Mouse (Mus musculus) hindbrain, embryonic 13.5 days (tissue): Measurements from ENCODE around the gene Lemd2. TPM values are rescaled to one million over a fixed set of nuclear protein-coding genes. Genes with fewer than 3 reads are reported as not detected.

Experiments used
- ATAC-seq: fragments of 200-750 bp; cut with Nextera tagmentation; 2 replicates; pipeline ENCODE4 v1.8.0; 2017; ENCODE audit warnings: moderate TSS enrichment; ENCODE audit not compliant: low FRiP score
- H3K27ac ChIP-seq: fragments of 300-500 bp; sonication (generic); 2 replicates; pipeline ENCODE4 v1.5.1; 2015; ENCODE audit warnings: inconsistent platforms, mild to moderate bottlenecking, moderate library complexity
- H3K27me3 ChIP-seq: fragments of 300-500 bp; sonication (generic); 2 replicates; pipeline ENCODE4 v1.6.1; 2015; ENCODE audit warnings: mild to moderate bottlenecking, inconsistent platforms
- H3K36me3 ChIP-seq: fragments of 300-500 bp; sonication (generic); 2 replicates; pipeline ENCODE4 v1.6.1; 2015; ENCODE audit warnings: mild to moderate bottlenecking, inconsistent platforms
- H3K4me1 ChIP-seq: fragments of 300-500 bp; sonication (generic); replicated peaks from 2 replicates; pipeline ENCODE4 v1.6.1; 2015; ENCODE audit warnings: inconsistent platforms
- H3K4me2 ChIP-seq: fragments of 300-500 bp; sonication (generic); 2 replicates; pipeline ENCODE4 v1.6.1; 2015; ENCODE audit warnings: inconsistent platforms, mild to moderate bottlenecking, moderate library complexity
- H3K4me3 ChIP-seq: fragments of 300-500 bp; sonication (generic); 2 replicates; pipeline ENCODE4 v1.5.1; 2015; ENCODE audit warnings: mild to moderate bottlenecking, inconsistent platforms
- H3K9ac ChIP-seq: fragments of 300-500 bp; sonication (generic); 2 replicates; pipeline ENCODE4 v1.6.1; 2015; ENCODE audit warnings: mild to moderate bottlenecking, inconsistent platforms
- H3K9me3 ChIP-seq: fragments of 300-500 bp; sonication (generic); 2 replicates; pipeline ENCODE4 v1.6.1; 2016; ENCODE audit warnings: inconsistent platforms
- WGBS: fragments of 180-500 bp; shearing (Covaris S2); methylation state at CpG from one replicate; pipeline ENCODE4 v1.1.7; 2015; 5-methylcytosine and 5-hydroxymethylcytosine counted together
- polyA plus RNA-seq: library from polyadenylated mRNA; unstranded; fragments of >200 nt; fragmentation: Nextera tagmentation; extraction: Ambion mirVana; gene quantifications from 2 replicates; pipeline ENCODE4 v1.2.1, GENCODE M21; 2015

Gene Lemd2
- polyA plus RNA-seq, 1 experiment from 2014 or later, result 19.9 TPM

DNA sequence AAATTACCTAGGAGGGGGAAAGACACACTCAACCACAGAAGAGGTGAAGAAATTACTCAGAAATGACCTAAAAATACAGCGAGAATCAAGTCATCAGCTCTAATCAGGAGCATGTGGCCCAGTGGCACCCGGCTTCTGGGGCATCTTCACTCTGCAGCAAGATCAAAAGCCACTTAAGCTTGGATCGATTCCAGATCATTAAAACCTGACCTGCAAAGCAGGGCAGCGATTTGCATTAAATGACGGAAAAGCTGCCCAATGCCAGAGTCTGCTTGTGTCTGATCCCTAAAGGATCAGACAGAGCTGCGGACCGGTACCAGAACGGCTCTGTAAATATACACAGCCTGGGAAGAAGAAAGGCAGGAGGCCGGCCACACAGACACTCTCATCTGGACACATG is 8.1 kb downstream of the Lemd2 start:
- ATAC-seq, result no peak
- Histone ChIP-seq H3K4me1 (peaks cover 53% of the 10 kb centered on the region), H3K27me3 (no peaks in the 10 kb centered on the region), H3K4me3 (no peak overlapping the region), H3K9ac (peak overlapping the region; percentile 39; the same call in 1 of the 2 replicates), H3K9me3 (no peaks in the 10 kb centered on the region), H3K36me3 (peaks cover 97% of the 10 kb centered on the region), H3K27ac (peak overlapping the region; percentile 50; the same call in 1 of the 2 replicates), H3K4me2 (no peak overlapping the region)
- 63% methylated on average over 9 of the region's 9 CpGs for WGBS

DNA sequence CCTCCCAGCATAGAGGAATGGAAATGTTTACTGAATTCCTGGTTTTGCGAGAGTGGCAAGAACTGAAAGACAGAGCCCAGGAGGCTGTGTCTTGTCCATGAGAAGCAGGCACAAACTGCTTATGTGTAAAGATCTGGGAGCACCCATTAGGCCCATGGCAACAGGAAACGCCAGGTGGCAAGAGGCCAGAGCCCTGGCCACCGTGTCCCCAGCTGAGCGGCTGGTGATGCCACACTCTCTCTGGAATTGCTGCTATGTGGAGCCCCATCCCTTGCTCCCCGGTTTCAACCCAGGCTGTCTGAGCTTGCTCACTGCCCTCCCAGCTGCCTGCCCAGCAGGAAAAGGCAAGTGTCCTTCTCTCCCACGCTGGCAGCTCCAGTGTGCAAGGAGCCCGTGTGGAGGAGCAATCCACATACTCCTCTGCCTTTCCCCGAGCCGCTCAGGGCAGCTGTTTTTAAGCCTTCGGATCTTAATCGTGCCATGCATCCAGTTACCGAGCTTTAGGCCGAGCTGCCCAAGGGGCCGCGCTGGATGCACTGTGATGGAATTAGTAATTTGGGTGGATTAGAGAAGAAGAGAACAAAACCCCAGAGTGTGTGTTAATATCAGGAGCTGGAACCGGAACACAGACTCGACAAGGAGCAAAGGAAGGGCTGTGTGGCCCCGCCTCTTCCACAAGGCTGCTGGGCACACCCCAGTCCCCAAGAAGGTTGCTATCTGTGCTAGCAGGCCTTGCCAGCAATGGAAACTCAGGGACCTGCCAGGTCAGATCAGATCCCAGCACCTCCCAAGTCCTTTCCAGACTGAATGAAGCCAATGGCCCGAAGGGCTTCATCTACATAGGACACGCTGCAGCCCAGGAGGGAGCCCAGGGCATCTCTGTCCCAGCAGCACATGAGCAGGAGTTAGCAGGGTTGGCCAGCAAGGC is 9.7 kb downstream of the Lemd2 start:
- no peaks in the 10 kb centered on the region for H3K9me3 ChIP-seq
- H3K27ac ChIP-seq, result peak overlapping the region; percentile 19
- peaks cover 46% of the 10 kb centered on the region for H3K4me1 ChIP-seq
- no peak overlapping the region for H3K4me3 ChIP-seq
- ATAC-seq, result no peak
- peaks cover 97% of the 10 kb centered on the region for H3K36me3 ChIP-seq
- H3K4me2 ChIP-seq, result no peak overlapping the region
- H3K27me3 ChIP-seq, result no peaks in the 10 kb centered on the region
- 69% methylated on average over 20 of the region's 20 CpGs for WGBS
- H3K9ac ChIP-seq, result no peak overlapping the region

DNA sequence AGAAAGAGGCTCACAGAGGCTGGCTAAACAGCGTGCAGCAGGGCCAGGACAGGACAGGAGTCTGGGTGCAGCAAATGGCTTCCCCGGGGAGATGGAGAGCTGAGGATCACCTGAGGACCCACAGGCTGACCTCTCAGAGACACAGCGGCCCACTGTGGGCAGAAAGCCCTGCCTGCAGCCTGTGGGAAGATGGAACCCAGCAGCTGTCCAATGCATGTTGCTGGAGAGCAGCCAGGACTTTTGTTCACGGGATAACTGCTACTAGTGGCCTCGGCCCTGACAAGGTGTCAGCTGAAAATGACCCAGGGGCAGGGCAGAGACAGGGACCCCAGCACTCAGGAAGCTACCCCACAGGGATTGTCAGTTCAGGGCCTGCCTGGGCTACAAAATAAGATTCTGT is 12.5 kb downstream of the Lemd2 start:
- 82% methylated on average over 5 of the region's 5 CpGs for WGBS
- no peak for ATAC-seq
- no peak overlapping the region for H3K27ac ChIP-seq

DNA sequence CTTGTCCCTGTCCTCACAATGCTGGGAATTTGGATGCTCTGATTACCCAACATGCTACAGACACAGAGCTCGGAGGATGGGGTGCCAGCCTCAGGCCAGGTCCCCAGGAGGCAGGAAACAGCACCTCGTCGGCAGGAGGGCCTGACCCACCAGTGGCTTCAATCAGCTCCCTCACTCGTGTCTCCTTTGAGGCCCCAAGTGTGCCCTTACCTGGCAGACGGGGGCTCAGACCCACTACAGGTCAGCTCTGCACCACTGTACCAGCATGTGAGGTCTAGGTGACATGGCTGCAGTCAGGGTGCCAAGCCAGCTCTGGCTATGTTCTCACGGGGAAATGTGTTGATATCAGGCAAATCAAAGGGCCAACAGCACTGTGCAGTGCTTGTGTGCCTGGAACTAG is 13.1 kb downstream of the Lemd2 start:
- no peaks in the 10 kb centered on the region for H3K27me3 ChIP-seq
- no peak overlapping the region for H3K9ac ChIP-seq
- H3K27ac ChIP-seq, result no peak overlapping the region
- no peak for ATAC-seq
- H3K9me3 ChIP-seq, result no peaks in the 10 kb centered on the region
- peaks cover 72% of the 10 kb centered on the region for H3K36me3 ChIP-seq
- H3K4me1 ChIP-seq, result peaks cover 49% of the 10 kb centered on the region
- no peak overlapping the region for H3K4me2 ChIP-seq
- WGBS, result 91% methylated on average over 6 of the region's 6 CpGs
- H3K4me3 ChIP-seq, result no peak overlapping the region

More for the DNA sequence above, 12.5 kb downstream of the Lemd2 start:
- Histone ChIP-seq H3K4me1 (peaks cover 55% of the 10 kb centered on the region), H3K36me3 (peaks cover 78% of the 10 kb centered on the region), H3K9me3 (no peaks in the 10 kb centered on the region), H3K4me2 (no peak overlapping the region), H3K4me3 (no peak overlapping the region), H3K27me3 (no peaks in the 10 kb centered on the region), H3K9ac (no peak overlapping the region)

DNA sequence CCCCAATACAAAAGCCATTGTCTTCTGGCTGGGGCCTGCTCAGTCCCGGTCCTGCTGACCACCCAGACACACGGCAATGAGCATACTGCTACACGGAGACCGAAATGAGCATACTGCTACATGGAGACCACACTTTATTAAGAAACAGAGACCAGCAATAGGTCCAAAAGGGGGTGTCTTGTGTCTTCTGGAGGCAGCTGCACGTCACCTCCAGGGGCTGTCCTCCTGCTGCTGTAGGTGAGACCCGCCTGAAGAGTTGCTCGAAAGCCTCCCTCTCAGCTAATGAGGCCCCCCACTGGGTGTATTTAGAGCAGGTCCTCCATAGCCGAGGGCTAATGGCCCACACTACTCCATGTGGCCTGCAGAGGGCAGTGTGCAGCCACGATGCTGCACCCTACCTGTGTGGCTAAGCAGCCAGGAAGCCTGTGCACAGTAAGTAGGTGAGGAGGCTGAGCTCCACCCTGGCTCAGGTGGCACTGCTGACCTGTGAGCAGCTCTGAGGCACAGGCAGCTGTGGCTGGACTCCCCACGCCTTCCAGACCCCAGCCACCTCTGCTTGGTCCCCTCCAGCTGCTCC is 14.5 kb downstream of the Lemd2 start:
- WGBS, result 38% methylated on average over 10 of the region's 10 CpGs
- H3K27ac ChIP-seq, result no peak overlapping the region
- H3K36me3 ChIP-seq, result peaks cover 57% of the 10 kb centered on the region

DNA sequence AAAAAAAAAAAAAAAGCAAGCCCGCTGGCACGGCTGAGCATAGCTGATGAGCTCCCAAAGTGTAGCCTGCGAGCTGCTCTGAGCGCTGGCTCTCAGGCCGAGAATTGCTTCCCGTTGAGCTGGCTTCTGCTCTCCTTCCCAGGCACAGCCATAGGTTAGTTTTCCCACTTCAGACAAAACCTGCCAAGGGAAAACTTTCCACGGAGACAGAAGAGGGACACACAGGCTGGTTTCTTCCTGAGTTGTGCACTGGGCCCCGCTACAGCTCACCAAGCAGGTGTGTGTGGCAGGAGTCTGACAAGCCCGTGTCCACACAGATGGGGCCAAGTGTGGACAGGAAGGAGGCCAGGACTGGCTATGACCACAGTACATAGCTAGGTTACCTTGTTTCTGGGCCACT is 15.4 kb downstream of the Lemd2 start:
- peaks cover 49% of the 10 kb centered on the region for H3K36me3 ChIP-seq
- WGBS, result 68% methylated on average over 9 of the region's 9 CpGs
- ATAC-seq, result no peak
- H3K4me1 ChIP-seq, result peaks cover 27% of the 10 kb centered on the region
- H3K27ac ChIP-seq, result no peak overlapping the region
- no peak overlapping the region for H3K4me2 ChIP-seq
- H3K27me3 ChIP-seq, result no peaks in the 10 kb centered on the region
- no peaks in the 10 kb centered on the region for H3K9me3 ChIP-seq
- H3K9ac ChIP-seq, result no peak overlapping the region
- H3K4me3 ChIP-seq, result no peak overlapping the region

More for the DNA sequence above, 14.5 kb downstream of the Lemd2 start:
- Histone ChIP-seq H3K4me1 (peaks cover 36% of the 10 kb centered on the region), H3K4me2 (no peak overlapping the region), H3K27me3 (no peaks in the 10 kb centered on the region), H3K9me3 (no peaks in the 10 kb centered on the region), H3K9ac (no peak overlapping the region), H3K4me3 (no peak overlapping the region)
- peak; percentile 66 for ATAC-seq

DNA sequence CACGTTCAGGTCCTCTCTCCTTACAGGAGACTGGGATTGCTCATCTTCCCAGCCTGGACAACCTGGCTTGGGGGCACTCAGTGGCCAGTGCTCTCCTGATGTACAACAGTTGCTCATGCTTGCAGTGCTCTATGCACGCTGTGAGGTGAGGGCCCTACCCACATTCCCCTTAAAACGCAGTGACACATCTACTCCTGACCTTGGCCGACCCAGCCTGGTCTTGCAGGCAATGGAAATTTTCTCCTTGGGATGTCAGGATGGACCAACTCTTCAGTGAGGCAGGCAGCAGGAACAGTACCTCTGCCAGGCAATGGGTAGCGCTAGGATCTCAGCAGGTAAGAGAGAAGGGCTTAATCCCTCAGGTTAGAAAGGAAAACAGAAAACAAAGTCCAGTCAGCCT is 17.2 kb downstream of the Lemd2 start:
- ATAC-seq, result no peak
- Histone ChIP-seq H3K27me3 (no peaks in the 10 kb centered on the region), H3K4me1 (peaks cover 29% of the 10 kb centered on the region), H3K27ac (no peak overlapping the region), H3K4me3 (no peak overlapping the region), H3K9me3 (no peaks in the 10 kb centered on the region), H3K4me2 (no peak overlapping the region), H3K36me3 (peaks cover 31% of the 10 kb centered on the region), H3K9ac (no peak overlapping the region)
- 66% methylated on average over 5 of the region's 5 CpGs for WGBS

DNA sequence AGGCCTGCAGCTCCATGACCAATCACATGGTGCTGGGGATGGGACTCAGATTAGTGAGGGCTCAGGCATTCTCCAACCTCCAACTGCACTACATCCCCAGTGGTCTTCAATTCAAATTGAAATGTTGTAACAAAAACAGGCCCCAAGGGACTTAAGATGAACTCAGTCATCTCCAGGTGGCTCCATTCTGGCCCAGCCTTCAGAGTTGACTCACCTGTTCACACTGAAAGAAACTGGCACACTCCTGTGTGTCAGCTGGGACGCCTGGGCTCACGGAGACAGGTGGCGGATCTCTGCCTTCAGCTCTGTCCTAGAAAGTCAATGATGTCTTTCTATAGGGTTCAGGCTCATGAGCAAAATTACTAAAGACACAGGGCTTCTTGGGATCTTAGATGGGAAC is 18.2 kb downstream of the Lemd2 start:
- no peak overlapping the region for H3K9ac ChIP-seq
- WGBS, result 95% methylated on average over 3 of the region's 3 CpGs
- no peak for ATAC-seq

DNA sequence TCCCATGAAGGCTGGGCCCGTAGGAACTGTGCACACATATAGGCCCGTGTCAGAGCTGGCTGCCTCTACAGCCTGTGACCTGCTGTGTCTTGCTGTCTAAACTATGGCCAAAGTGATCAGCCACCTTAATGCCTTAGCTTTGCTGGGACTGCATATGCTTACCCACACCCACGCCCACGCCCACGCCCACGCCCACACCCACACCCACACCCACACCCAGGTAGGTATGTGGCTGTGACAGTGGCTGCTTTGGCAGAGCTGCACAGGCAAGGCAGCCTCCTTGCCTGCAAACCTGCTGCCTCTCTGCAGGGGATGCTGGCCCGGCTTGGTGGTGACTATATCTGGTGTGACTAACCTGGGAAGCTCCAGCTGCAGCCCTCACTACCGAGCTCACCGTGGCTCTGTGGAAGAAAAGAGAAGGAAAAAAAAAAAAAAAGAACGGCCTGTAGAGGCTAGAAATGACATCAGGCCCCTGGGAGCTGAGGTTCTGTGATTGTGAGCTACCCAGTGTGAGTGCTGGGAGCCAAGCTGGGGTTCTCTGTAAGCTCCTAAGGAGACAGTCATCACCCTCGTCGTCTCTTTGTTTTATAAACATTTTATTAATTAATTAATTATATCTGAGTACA is 20.5 kb downstream of the Lemd2 start:
- Histone ChIP-seq H3K4me2 (no peak overlapping the region), H3K27me3 (no peaks in the 10 kb centered on the region), H3K27ac (no peak overlapping the region), H3K4me1 (peaks cover 16% of the 10 kb centered on the region), H3K36me3 (no peaks in the 10 kb centered on the region), H3K9ac (no peak overlapping the region), H3K4me3 (no peak overlapping the region), H3K9me3 (no peaks in the 10 kb centered on the region)
- ATAC-seq, result no peak
- WGBS, result 83% methylated on average over 12 of the region's 12 CpGs

More for the DNA sequence above, 18.2 kb downstream of the Lemd2 start:
- Histone ChIP-seq H3K27ac (no peak overlapping the region), H3K27me3 (no peaks in the 10 kb centered on the region), H3K9me3 (no peaks in the 10 kb centered on the region), H3K36me3 (peaks cover 21% of the 10 kb centered on the region), H3K4me3 (no peak overlapping the region), H3K4me2 (no peak overlapping the region), H3K4me1 (peaks cover 29% of the 10 kb centered on the region)

DNA sequence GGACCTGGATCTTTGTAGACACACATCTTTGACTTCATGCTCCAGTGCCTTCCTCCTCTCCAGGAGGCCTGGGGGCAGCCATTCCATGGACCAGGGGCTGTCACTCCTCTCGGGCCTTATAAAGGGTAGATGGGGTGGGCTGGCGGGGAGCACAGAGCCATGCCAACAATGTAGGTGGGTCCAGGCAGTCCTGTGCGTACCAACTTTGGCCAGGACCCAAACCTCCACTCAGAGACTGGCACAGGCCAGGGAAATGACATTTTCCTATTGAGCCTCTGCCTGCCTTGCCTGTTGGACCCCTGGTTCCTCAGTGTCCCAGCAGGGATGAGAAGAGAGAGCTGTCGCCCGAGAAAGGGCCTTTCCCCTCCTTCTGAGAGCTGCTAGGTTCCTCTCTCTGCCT is 21.9 kb downstream of the Lemd2 start:
- Histone ChIP-seq H3K9me3 (no peaks in the 10 kb centered on the region), H3K9ac (no peak overlapping the region), H3K27me3 (no peaks in the 10 kb centered on the region), H3K27ac (no peak overlapping the region), H3K36me3 (no peaks in the 10 kb centered on the region), H3K4me3 (no peak overlapping the region), H3K4me2 (no peak overlapping the region), H3K4me1 (peaks cover 7% of the 10 kb centered on the region)
- WGBS, result 65% methylated on average over 5 of the region's 5 CpGs
- ATAC-seq, result no peak

DNA sequence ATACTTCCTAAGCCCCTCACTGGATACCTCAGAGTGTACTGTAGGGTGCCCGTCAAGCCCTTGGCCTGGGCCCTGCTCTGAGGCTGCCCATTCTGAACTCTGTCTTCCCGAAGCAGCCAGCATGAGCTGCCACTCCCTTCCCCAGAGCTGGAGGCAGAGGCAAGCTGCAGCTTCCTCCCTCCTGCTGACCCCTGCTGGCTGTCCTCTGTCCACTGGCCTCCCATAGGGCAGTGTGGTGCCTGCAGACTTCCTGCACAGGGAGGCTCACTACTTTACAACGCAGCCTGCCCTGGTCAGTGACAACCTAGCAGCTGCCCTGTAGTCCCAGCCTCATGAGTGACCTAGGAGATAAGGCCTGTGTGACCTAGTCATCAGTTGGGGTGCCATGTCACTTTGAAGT is 22.6 kb downstream of the Lemd2 start:
- H3K4me1 ChIP-seq, result peaks cover 9% of the 10 kb centered on the region
- H3K4me2 ChIP-seq, result no peak overlapping the region
- H3K36me3 ChIP-seq, result no peaks in the 10 kb centered on the region
- no peaks in the 10 kb centered on the region for H3K9me3 ChIP-seq
- no peak overlapping the region for H3K4me3 ChIP-seq
- H3K27ac ChIP-seq, result no peak overlapping the region
- ATAC-seq, result no peak
- WGBS, result 26% methylated on average over 3 of the region's 3 CpGs
- H3K9ac ChIP-seq, result no peak overlapping the region
- H3K27me3 ChIP-seq, result no peaks in the 10 kb centered on the region

DNA sequence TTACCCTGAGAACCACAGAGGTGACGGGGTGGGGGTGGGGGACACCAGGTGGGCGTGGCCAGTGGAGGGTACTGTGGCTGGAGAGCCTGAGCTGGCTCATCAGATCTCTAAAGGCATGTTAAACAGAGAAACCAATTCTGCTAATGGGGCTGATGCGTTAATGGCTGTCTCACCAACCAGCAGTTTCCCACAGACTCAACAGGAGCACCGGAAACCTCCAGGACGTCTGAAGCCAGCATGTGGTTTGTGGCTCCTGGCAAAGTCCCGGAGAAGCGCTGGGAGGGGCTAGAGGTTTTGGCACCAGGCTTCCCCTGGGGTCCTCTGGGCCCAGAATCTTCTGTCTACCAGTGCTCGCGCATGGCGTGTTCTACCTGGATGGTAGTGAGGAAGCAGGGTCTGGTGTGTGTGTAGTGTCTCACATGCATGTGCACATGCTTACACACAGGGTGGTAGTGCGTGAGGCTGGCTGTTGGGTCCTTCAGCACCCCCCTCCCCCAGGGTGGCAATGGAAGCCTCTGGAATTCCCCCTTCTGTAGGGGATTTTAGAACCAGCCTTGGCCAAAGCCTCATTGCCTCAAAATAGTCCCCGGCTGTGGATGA is 24.5 kb downstream of the Lemd2 start:
- no peak overlapping the region for H3K9ac ChIP-seq
- 67% methylated on average over 12 of the region's 12 CpGs for WGBS
- H3K4me1 ChIP-seq, result peaks cover 27% of the 10 kb centered on the region
- no peak for ATAC-seq
- H3K4me2 ChIP-seq, result no peak overlapping the region
- no peaks in the 10 kb centered on the region for H3K27me3 ChIP-seq
- no peaks in the 10 kb centered on the region for H3K9me3 ChIP-seq
- no peak overlapping the region for H3K27ac ChIP-seq
- H3K36me3 ChIP-seq, result no peaks in the 10 kb centered on the region
- no peak overlapping the region for H3K4me3 ChIP-seq
